Mouse (Mus musculus) thymus, adult 2 months (tissue): ENCODE measurements around the gene Chil1.

ENCODE experiments used
- CTCF ChIP-seq: fragments of 200-500 bp; IDR thresholded peaks from 2 replicates; pipeline ENCODE4 v1.5.1; 2012; ENCODE audit warnings: mild to moderate bottlenecking, control low read depth, low read length, moderate library complexity, borderline replicate concordance; ENCODE audit not compliant: control insufficient read depth, poor library complexity, insufficient read depth; ENCODE audit errors: extremely low read depth
- POLR2A ChIP-seq: fragments of 200-500 bp; IDR thresholded peaks from 2 replicates; pipeline ENCODE4 v1.6.1; 2012; ENCODE audit warnings: mild to moderate bottlenecking, low read length, control low read depth, moderate library complexity; ENCODE audit not compliant: control insufficient read depth, poor library complexity, insufficient read depth; ENCODE audit errors: extremely low read depth

- TF ChIP-seq CTCF (no peak), POLR2A (no peak)
Measured at GRCm38 (mm10) chr1:134177976-134178375, 4.0 kb upstream of the Chil1 start.
